Mouse (Mus musculus) myocyte (in vitro differentiated cells): ENCODE measurements around the gene 4930524B15Rik. TPM values are rescaled to one million over a fixed set of nuclear protein-coding genes. Genes with fewer than 3 reads are reported as not detected.

Experiments
- H3K27me3 ChIP-seq: one replicate; pipeline ENCODE4 v1.6.1; 2011; ENCODE audit not compliant: control insufficient read depth, insufficient read depth, insufficient read length
- H3K36me3 ChIP-seq: one replicate; pipeline ENCODE4 v1.6.1; 2011; ENCODE audit not compliant: control insufficient read depth, insufficient read depth
- H3K4me2 ChIP-seq: one replicate; pipeline ENCODE4 v1.6.1; 2011; ENCODE audit warnings: low read depth, control low read depth
- H3K4me3 ChIP-seq: one replicate; pipeline ENCODE4 v1.5.1; 2011; ENCODE audit warnings: mild to moderate bottlenecking, control low read depth, moderate library complexity
- H3K79me2 ChIP-seq: one replicate; pipeline ENCODE4 v1.6.1; 2011; ENCODE audit not compliant: control insufficient read depth, insufficient read depth
- H3ac ChIP-seq: one replicate; pipeline ENCODE4 v1.6.1; 2011; ENCODE audit not compliant: control insufficient read depth, insufficient read length
- CEBPB ChIP-seq: IDR thresholded peaks from 2 replicates; pipeline ENCODE4 v1.6.1; 2011; ENCODE audit warnings: mild to moderate bottlenecking, moderate library complexity; ENCODE audit not compliant: poor library complexity, insufficient read depth, severe bottlenecking
- E2F4 ChIP-seq: IDR thresholded peaks from one replicate; pipeline ENCODE4 v1.6.1; 2011; ENCODE audit warnings: mild to moderate bottlenecking, control low read depth, moderate library complexity; ENCODE audit not compliant: insufficient read depth
- MAX ChIP-seq: IDR thresholded peaks from one replicate; pipeline ENCODE4 v1.6.1; 2011; ENCODE audit warnings: low read depth, mild to moderate bottlenecking, control low read depth
- MYOD1 ChIP-seq, 3 experiments: IDR thresholded peaks; one replicate each; pipeline ENCODE4 v1.6.1; 2011; ENCODE audit warnings: control low read depth in 2 of 3, low read depth in 2 of 3, mild to moderate bottlenecking in 2 of 3, moderate library complexity in 1 of 3; ENCODE audit not compliant: insufficient read length in 2 of 3, control insufficient read depth in 1 of 3
- MYOG ChIP-seq, 3 experiments: IDR thresholded peaks; one replicate each; pipeline ENCODE4 v1.6.1; 2011; ENCODE audit warnings: control low read depth in 2 of 3, low read depth in 2 of 3, mild to moderate bottlenecking in 2 of 3; ENCODE audit not compliant: insufficient read length in 2 of 3, control insufficient read depth in 1 of 3, insufficient read depth in 1 of 3
- POLR2A ChIP-seq: IDR thresholded peaks from one replicate; pipeline ENCODE4 v1.6.1; 2011; ENCODE audit warnings: low read depth, mild to moderate bottlenecking, control low read depth, moderate library complexity; ENCODE audit not compliant: insufficient read length
- POLR2AphosphoS2 ChIP-seq: IDR thresholded peaks from one replicate; pipeline ENCODE4 v1.6.1; 2011; ENCODE audit warnings: low read depth, control low read depth; ENCODE audit not compliant: insufficient read length
- REST ChIP-seq: IDR thresholded peaks from one replicate; pipeline ENCODE4 v1.6.1; 2011; ENCODE audit warnings: mild to moderate bottlenecking, control low read depth, moderate library complexity; ENCODE audit not compliant: insufficient read depth, insufficient read length
- SRF ChIP-seq: IDR thresholded peaks from one replicate; pipeline ENCODE4 v1.6.1; 2011; ENCODE audit warnings: low read depth; ENCODE audit not compliant: control insufficient read depth, insufficient read length
- TCF12 ChIP-seq: IDR thresholded peaks from one replicate; pipeline ENCODE4 v1.6.1; 2011; ENCODE audit warnings: mild to moderate bottlenecking, control low read depth; ENCODE audit not compliant: poor library complexity, insufficient read depth, severe bottlenecking
- TCF3 ChIP-seq: IDR thresholded peaks from one replicate; pipeline ENCODE4 v1.6.1; 2011; ENCODE audit warnings: low read depth, control low read depth; ENCODE audit not compliant: insufficient read length
- USF1 ChIP-seq: IDR thresholded peaks from one replicate; pipeline ENCODE4 v1.6.1; 2011; ENCODE audit warnings: low read depth, mild to moderate bottlenecking, control low read depth, moderate library complexity
- polyA plus RNA-seq: library from polyadenylated mRNA; unstranded; fragments of >200 nt; fragmentation: generic; extraction: Trizol; gene quantifications from one replicate; pipeline ENCODE4 v1.2.1, GENCODE M21; 2012; ENCODE audit warnings: missing spikeins

Gene 4930524B15Rik
- polyA plus RNA-seq, 1 experiment, result not detected

- TF ChIP-seq POLR2A (no peak), POLR2AphosphoS2 (no peak), MYOG (IDR thresholded peaks at IDR 0.05; ENCODE audit: control insufficient read depth in 1 of 3, insufficient read depth in 1 of 3, insufficient read length in 2 of 3, low read depth in 2 of 3) (no peak), CEBPB (no peak), E2F4 (no peak), USF1 (no peak), MAX (no peak), SRF (no peak), REST (no peak), TCF3 (no peak), MYOD1 (IDR thresholded peaks at IDR 0.05; ENCODE audit: control insufficient read depth in 1 of 3, insufficient read length in 2 of 3, low read depth in 2 of 3) (no peak)
- H3ac ChIP-seq, result no peak overlapping the region
- H3K79me2 ChIP-seq, result no peaks in the 10 kb centered on the region
- no peaks in the 10 kb centered on the region for H3K36me3 ChIP-seq
- H3K27me3 ChIP-seq, result no peaks in the 10 kb centered on the region
- H3K4me2 ChIP-seq, result no peak overlapping the region
- no peak overlapping the region for H3K4me3 ChIP-seq
Observed at GRCm38 (mm10) chr11:31983249-31983648, 17.9 kb downstream of the 4930524B15Rik start.

DNA sequence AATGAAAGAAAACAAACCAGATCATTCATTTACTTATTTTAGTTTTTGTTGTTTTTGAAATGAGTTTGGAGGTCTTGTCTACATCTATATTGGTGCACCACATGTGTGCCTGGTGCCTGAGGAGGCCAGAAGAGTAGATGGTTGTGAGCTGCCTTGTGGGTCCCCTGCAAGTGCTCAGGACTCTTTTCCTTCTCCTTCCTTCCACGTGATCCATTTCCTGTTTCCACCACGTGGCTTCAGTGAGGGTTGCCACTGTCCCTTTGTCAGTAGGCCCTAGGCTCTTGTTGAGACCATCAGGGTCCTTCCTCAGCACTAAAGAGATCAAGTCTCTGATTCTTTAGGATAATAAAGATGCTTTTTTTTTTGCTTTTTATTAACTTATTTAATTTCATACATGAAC lies 19.4 kb downstream of the 4930524B15Rik start:
- no peak overlapping the region for H3ac ChIP-seq
- no peaks in the 10 kb centered on the region for H3K79me2 ChIP-seq
- TF ChIP-seq CEBPB, result no peak
- no peaks in the 10 kb centered on the region for H3K36me3 ChIP-seq
- H3K27me3 ChIP-seq, result no peaks in the 10 kb centered on the region
- H3K4me3 ChIP-seq, result no peak overlapping the region
- no peak overlapping the region for H3K4me2 ChIP-seq

DNA sequence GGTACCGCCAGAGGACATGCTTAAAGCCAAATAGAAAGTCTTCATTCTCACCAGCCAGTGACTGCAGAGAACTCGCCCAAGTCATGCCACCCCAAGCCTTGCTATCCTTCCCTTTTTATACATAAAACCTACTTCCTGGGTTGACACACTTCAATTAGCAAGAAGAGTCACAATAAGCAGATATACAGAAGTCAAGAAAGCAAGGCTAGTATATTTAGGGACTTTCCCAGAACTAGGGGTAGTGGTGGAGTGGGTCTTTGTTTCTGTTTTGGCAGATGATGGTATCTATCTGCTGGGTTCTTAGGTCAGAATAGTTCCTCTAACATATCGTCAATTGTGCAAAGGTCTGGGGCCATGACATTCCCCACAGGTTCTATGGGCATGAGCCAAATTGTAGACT lies 27.1 kb downstream of the 4930524B15Rik start:
- Histone ChIP-seq H3ac (no peak overlapping the region), H3K4me2 (no peak overlapping the region), H3K4me3 (no peak overlapping the region), H3K36me3 (no peaks in the 10 kb centered on the region), H3K27me3 (peaks cover 3% of the 10 kb centered on the region), H3K79me2 (no peaks in the 10 kb centered on the region)
- no peak for TF ChIP-seq SRF

DNA sequence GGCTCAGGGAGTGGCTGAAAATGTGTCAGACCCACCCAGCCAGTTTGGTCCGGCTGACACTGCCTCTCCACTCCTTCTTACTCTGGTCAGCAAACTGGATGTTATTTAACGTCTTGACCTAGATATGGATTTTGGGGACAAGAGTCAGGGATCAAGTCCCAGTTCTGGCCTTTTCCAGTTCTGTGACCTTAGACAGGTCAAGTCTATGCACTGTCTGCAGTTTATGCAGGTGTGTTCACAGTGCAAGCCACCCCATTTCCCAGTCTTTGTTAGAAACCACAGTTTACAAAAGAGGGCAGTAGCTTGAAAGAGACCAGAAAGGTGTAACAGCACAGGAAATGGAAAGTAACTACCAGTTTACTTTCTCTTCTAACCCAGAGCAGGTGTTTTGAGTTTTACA lies 34.3 kb downstream of the 4930524B15Rik start:
- no peak for TF ChIP-seq TCF12
- no peak for TF ChIP-seq TCF3
- no peak for TF ChIP-seq SRF
- H3K4me2 ChIP-seq, result no peak overlapping the region
- peaks cover 11% of the 10 kb centered on the region for H3K27me3 ChIP-seq

GRCm38 (mm10) chr11:32000281-32000680 lies 34.9 kb downstream of the 4930524B15Rik start, which contains the start of gene Nsg2:
Gene Nsg2 (plus strand): TSS chr11:32000463.
- no peaks in the 10 kb centered on the region for H3K36me3 ChIP-seq
- peak within 1 kb of the TSS; percentile 42 for H3K4me2 ChIP-seq
- H3K4me3 ChIP-seq, result no peak within 1 kb of the TSS
- TF ChIP-seq POLR2A, result no peak
- peak; percentile 20 to 91 (median 90) for TF ChIP-seq MYOG (IDR thresholded peaks at IDR 0.05; ENCODE audit: control insufficient read depth in 1 of 3, insufficient read depth in 1 of 3, insufficient read length in 2 of 3, low read depth in 2 of 3)
- no peak for TF ChIP-seq E2F4
- peak in 2 of 3 experiments; percentile 93 for TF ChIP-seq MYOD1 (IDR thresholded peaks at IDR 0.05; ENCODE audit: control insufficient read depth in 1 of 3, insufficient read length in 2 of 3, low read depth in 2 of 3)
- peak; percentile 22 for TF ChIP-seq TCF12
- TF ChIP-seq CEBPB, result no peak
- no peak for TF ChIP-seq POLR2AphosphoS2
- peak; percentile 77 for TF ChIP-seq TCF3
- no peak within 1 kb of the TSS for H3ac ChIP-seq
- peaks cover 11% of the 10 kb centered on the region for H3K27me3 ChIP-seq
- H3K79me2 ChIP-seq, result no peaks in the 10 kb centered on the region

More for the DNA sequence above, 34.3 kb downstream of the 4930524B15Rik start:
- H3K4me3 ChIP-seq, result no peak overlapping the region
- H3K36me3 ChIP-seq, result no peaks in the 10 kb centered on the region
- H3K79me2 ChIP-seq, result no peaks in the 10 kb centered on the region
- no peak overlapping the region for H3ac ChIP-seq

DNA sequence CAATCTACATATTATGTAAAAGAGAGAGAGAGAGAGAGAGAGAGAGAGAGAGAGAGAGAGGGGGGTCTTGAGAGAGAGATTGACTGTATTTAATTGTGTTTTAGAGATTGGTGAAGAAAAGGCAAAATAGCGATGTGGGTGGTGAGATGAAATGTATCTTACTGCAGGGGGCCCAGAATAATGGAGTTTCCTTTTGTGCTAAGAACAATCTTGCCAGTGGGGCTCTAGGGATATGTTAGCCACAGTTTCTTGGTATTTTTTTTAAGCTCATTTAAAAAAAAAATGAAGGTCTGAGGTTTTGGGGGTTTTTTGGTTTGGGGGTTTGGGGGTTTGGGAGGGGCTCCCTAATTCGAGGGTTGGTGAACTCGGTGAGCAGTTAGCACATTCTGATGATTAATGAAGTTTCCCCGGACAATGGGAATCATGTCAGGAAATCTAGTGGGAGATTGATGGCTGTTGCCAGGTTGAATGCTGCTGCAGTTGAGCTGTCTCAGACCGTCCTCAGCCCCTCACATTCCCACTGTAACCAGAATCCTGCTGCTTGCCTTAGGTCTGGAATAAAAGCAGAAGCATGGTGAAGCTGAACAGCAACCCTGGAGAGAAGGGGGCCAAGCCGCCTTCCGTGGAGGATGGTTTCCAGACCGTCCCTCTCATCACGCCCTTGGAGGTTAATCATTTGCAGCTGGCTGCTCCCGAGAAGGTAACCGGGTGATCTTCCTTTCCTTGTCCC lies 36.0 kb downstream of the 4930524B15Rik start:
- no peak overlapping the region for H3K4me3 ChIP-seq
- no peak overlapping the region for H3ac ChIP-seq
- TF ChIP-seq MAX (no peak), MYOD1 (IDR thresholded peaks at IDR 0.05; ENCODE audit: control insufficient read depth in 1 of 3, insufficient read length in 2 of 3, low read depth in 2 of 3) (no peak), MYOG (IDR thresholded peaks at IDR 0.05; ENCODE audit: control insufficient read depth in 1 of 3, insufficient read depth in 1 of 3, insufficient read length in 2 of 3, low read depth in 2 of 3) (no peak), E2F4 (no peak), SRF (no peak), POLR2A (no peak)
- H3K79me2 ChIP-seq, result no peaks in the 10 kb centered on the region
- H3K36me3 ChIP-seq, result no peaks in the 10 kb centered on the region
- no peak overlapping the region for H3K4me2 ChIP-seq
- peaks cover 11% of the 10 kb centered on the region for H3K27me3 ChIP-seq
